Mouse (Mus musculus) heart, embryonic 15.5 days (tissue): ENCODE data around the gene 1110059E24Rik. TPM values are rescaled to one million over a fixed set of nuclear protein-coding genes. Genes with fewer than 3 reads are reported as not detected.
A peak's percentile ranks its signal among the peaks of the same experiment; 100 is the strongest.
"Not testable (repeated sequence)": the region's sequence is repeated elsewhere in the genome, so short reads cannot be mapped to it uniquely, and the experiment has no call there.

Source experiments
- ATAC-seq: fragments of 200-750 bp; cut with Nextera tagmentation; replicated peaks from 2 replicates; pipeline ENCODE4 v1.8.0; 2017; ENCODE audit warnings: low read depth, moderate TSS enrichment; ENCODE audit not compliant: insufficient number of reproducible peaks, insufficient read depth, low FRiP score
- H3K27ac ChIP-seq: fragments of 300-500 bp; sonication (generic); 2 replicates; pipeline ENCODE4 v1.5.1; 2015; ENCODE audit warnings: mild to moderate bottlenecking, inconsistent platforms
- H3K27me3 ChIP-seq: fragments of 300-500 bp; sonication (generic); 2 replicates; pipeline ENCODE4 v1.6.1; 2015; ENCODE audit warnings: inconsistent platforms
- H3K36me3 ChIP-seq: fragments of 300-500 bp; sonication (generic); 2 replicates; pipeline ENCODE4 v1.6.1; 2015; ENCODE audit warnings: mild to moderate bottlenecking, inconsistent platforms
- H3K4me1 ChIP-seq: fragments of 300-500 bp; sonication (generic); replicated peaks from 2 replicates; pipeline ENCODE4 v1.6.1; 2015; ENCODE audit warnings: inconsistent platforms
- H3K4me2 ChIP-seq: fragments of 300-500 bp; sonication (generic); 2 replicates; pipeline ENCODE4 v1.6.1; 2015; ENCODE audit warnings: inconsistent platforms, mild to moderate bottlenecking, moderate library complexity
- H3K4me3 ChIP-seq: fragments of 300-500 bp; sonication (generic); 2 replicates; pipeline ENCODE4 v1.5.1; 2015; ENCODE audit warnings: mild to moderate bottlenecking, inconsistent platforms
- H3K9ac ChIP-seq: fragments of 300-500 bp; sonication (generic); 2 replicates; pipeline ENCODE4 v1.6.1; 2015; ENCODE audit warnings: mild to moderate bottlenecking, inconsistent platforms
- H3K9me3 ChIP-seq: fragments of 300-500 bp; sonication (generic); replicated peaks from 2 replicates; pipeline ENCODE4 v1.6.1; 2016; ENCODE audit warnings: inconsistent platforms
- WGBS: fragments of 180-500 bp; shearing (Covaris S2); methylation state at CpG from one replicate; pipeline ENCODE4 v1.1.7; 2015; ENCODE audit warnings: mixed read lengths; 5-methylcytosine and 5-hydroxymethylcytosine counted together
- polyA plus RNA-seq: library from polyadenylated mRNA; unstranded; fragments of >200 nt; fragmentation: Nextera tagmentation; extraction: Ambion mirVana; gene quantifications from 2 replicates; pipeline ENCODE4 v1.2.1, GENCODE M21; 2015

1110059E24Rik gene
- polyA plus RNA-seq, 1 experiment from 2014 or later: 33.7 TPM

DNA sequence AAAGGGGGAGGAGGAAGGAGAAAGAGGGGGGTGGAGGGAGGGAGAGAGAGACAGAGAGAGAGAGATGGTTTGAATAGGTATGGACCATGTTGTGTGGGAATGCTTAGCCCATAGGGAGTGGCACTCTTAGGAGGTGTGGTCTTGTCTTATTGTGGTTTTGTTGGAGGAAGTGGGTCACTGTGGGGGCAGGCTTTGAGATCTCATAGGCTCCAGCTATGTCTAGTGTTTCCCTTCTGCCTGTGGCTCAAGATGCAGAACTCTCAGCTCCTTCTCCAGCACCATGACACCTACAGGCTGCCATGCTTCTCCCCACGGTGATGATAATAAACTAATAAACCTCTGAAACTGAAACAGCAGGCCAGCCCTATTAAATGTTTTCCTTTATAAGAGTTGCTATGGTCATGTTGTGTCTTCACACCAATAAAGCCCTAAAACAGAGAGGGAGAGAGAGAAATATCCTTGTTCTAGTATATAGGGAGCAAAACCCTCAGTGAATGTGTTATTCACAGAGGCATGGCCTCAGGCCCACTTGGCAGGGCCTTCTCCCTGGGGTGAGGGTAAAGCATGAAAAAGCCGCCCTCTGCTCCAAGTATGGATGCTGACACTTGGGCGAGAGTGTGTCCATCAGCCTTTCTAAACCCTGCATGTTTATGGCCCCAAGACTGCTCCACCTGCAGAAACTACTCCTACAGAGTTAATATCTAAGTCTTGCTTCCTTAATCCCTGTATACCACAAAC is 29.2 kb downstream of the 1110059E24Rik start:
- ATAC-seq: no peak
- H3K27me3 ChIP-seq: no peaks in the 10 kb centered on the region
- H3K36me3 ChIP-seq: no peaks in the 10 kb centered on the region
- H3K9me3 ChIP-seq: no peaks in the 10 kb centered on the region
- H3K9ac ChIP-seq: no peak overlapping the region
- H3K4me3 ChIP-seq: no peak overlapping the region
- 80% methylated on average over 3 of the region's 3 CpGs for WGBS
- H3K27ac ChIP-seq: no peak overlapping the region
- H3K4me2 ChIP-seq: no peak overlapping the region
- H3K4me1 ChIP-seq: no peaks in the 10 kb centered on the region

DNA sequence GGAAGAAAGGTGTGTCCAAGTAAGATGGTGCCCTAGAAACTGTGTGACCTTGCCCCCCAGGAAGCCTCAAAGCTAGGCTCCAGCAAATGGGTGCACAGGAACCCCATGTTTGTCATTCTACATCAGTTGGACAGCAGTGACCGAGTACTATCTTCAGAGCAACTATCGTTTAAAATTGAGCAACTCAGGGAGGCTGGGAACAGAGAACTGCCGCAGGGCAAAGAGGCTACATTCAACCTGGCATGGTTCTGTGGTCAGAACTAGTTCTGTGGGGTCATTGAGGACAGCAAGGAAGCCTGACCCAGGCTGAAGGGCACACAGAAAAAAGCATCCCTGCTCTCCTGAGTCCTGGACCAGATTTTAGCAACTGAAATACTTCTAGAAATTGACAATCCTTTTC is 37.0 kb downstream of the 1110059E24Rik start:
- WGBS: 92% methylated on average over 3 of the region's 3 CpGs
- no peak overlapping the region for H3K27ac ChIP-seq
- H3K36me3 ChIP-seq: no peaks in the 10 kb centered on the region
- H3K4me3 ChIP-seq: no peak overlapping the region
- H3K4me1 ChIP-seq: no peaks in the 10 kb centered on the region
- H3K9ac ChIP-seq: no peak overlapping the region
- H3K4me2 ChIP-seq: no peak overlapping the region
- H3K27me3 ChIP-seq: no peaks in the 10 kb centered on the region
- ATAC-seq: no peak
- no peaks in the 10 kb centered on the region for H3K9me3 ChIP-seq

DNA sequence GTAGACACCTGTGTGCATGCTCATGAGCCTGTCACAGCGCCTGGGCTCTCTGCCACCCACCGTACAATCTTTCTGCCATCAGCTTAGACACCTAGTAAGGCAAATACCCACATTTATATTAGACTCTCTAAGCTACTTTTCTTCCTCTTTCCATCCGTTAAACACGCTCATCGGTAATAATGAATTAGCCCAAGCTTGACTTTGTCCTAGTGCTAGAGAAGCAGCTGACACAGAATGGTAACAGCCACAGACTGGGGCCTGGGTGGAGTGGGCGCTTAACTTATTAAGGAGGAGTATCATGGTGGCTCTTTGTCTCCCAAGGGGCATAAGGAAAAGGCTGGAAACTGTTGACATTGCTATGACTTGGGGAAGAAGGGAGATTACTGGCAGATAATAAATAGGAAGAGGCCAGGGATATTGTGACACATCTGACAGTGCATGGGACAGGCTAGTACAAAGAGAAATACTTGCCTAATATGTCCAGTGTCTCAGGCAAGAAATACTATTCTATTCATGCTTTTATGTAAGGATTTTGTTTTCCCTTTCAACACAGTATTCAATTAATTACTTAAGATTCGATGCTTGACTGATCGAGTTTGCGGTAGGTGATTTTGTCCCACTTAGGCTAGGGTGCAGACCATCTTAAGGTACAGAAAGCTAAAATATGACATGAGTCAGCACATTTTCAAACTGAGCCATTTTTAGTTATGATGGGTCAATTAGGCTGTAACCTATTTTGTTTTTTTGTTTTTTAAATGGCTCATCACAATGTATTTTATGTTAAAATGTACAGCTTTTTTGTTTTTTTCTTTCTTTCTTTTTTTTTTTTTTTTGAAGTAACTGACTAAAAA is 40.8 kb downstream of the 1110059E24Rik start:
- H3K4me2 ChIP-seq: no peak overlapping the region
- no peak overlapping the region for H3K27ac ChIP-seq
- H3K27me3 ChIP-seq: no peaks in the 10 kb centered on the region
- no peaks in the 10 kb centered on the region for H3K36me3 ChIP-seq
- no peak overlapping the region for H3K9ac ChIP-seq
- H3K9me3 ChIP-seq: no peaks in the 10 kb centered on the region
- 87% methylated on average over 9 of the region's 9 CpGs for WGBS
- no peaks in the 10 kb centered on the region for H3K4me1 ChIP-seq
- ATAC-seq: no peak
- H3K4me3 ChIP-seq: no peak overlapping the region

DNA sequence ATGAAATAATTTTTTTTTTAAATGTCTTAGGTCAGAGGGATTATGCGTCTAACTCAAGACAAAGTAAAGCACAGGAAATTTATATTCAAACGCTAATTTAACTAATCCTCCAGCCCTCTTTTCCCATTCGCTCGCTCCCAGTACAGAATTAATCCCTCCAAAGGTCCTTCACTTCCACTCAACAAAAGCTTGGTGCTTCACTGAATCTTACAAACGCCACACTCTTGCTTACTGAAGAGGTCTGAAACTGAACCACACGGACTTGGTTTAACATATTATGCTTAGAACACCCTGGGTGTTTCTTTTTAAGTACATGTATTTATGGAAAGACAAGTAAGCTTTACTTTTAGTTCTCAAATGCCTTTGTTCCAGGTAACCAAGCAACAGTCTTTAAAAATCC is 41.5 kb downstream of the 1110059E24Rik start:
- no peaks in the 10 kb centered on the region for H3K27me3 ChIP-seq
- no peaks in the 10 kb centered on the region for H3K9me3 ChIP-seq
- WGBS: 73% methylated on average over 6 of the region's 6 CpGs
- no peaks in the 10 kb centered on the region for H3K36me3 ChIP-seq
- no peak overlapping the region for H3K4me2 ChIP-seq
- ATAC-seq: no peak
- H3K9ac ChIP-seq: no peak overlapping the region
- H3K4me1 ChIP-seq: no peaks in the 10 kb centered on the region
- H3K4me3 ChIP-seq: no peak overlapping the region
- H3K27ac ChIP-seq: no peak overlapping the region

DNA sequence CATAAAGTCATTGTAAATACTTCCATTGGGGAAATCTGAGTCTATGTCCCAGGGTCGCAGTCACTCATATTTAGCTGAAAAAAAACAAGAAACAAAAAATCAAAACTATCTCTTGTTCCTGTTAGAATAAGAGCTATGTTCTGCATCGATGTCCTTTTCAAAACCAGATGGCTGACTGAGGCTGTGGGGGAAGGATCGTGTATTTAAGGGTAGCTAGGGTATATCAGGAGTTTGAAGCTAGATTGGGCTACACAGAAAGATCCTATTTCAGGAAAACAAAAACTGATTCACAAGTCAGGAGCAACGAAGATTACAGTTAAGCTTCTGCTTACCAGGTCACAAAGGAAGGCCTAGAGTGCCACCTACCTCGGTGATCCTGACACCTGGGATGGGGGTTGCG is 42.5 kb downstream of the 1110059E24Rik start:
- no peak overlapping the region for H3K27ac ChIP-seq
- H3K36me3 ChIP-seq: no peaks in the 10 kb centered on the region
- WGBS: 75% methylated on average over 6 of the region's 6 CpGs
- H3K4me3 ChIP-seq: no peak overlapping the region
- H3K4me2 ChIP-seq: no peak overlapping the region
- no peak for ATAC-seq
- no peaks in the 10 kb centered on the region for H3K27me3 ChIP-seq
- no peak overlapping the region for H3K9ac ChIP-seq
- no peaks in the 10 kb centered on the region for H3K4me1 ChIP-seq
- H3K9me3 ChIP-seq: no peaks in the 10 kb centered on the region

DNA sequence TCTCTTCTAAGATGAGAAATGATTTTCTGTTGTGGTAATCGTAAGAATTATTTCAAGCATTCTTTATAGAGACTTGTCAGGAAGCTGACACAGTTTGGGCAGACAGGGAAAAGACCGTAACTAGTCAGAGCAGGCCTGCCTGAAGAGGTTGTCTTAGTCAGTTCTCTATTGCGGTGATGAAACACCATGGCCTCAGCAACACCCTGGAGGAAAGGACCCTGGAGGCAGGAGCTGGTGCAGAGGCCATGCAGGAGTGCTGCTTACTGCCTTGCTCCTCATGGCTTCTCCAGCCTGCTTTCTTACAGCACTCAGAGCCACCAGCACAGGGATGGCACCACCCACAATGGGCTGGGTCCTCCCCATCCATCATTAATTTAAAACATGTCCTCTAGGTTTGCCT is 47.5 kb downstream of the 1110059E24Rik start:
- H3K4me2 ChIP-seq: no peak overlapping the region
- WGBS: 89% methylated on average over 3 of the region's 3 CpGs
- H3K4me1 ChIP-seq: peaks cover 5% of the 10 kb centered on the region
- no peaks in the 10 kb centered on the region for H3K9me3 ChIP-seq
- no peaks in the 10 kb centered on the region for H3K36me3 ChIP-seq
- no peak overlapping the region for H3K27ac ChIP-seq
- H3K27me3 ChIP-seq: no peaks in the 10 kb centered on the region
- no peak overlapping the region for H3K9ac ChIP-seq
- ATAC-seq: no peak
- no peak overlapping the region for H3K4me3 ChIP-seq

DNA sequence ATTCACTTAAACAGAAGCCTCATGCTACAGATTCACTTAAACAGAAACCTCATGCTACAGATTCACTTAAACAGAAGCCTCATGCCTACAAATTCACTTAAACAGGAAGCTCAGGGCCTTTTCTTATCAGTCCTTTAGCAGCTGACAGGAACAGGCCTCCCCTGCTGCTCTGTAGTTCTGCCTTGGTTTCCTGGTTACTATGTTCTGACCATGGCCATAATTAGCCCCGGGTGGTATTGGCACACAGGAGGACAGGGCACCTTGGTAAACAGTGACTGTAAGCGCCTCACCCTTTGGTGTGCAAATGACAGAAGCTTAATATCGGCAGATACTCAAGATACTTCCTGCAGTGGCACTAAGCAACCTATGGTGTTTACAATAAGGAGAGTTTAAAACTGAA is 48.9 kb downstream of the 1110059E24Rik start:
- Histone ChIP-seq H3K4me1 (peaks cover 10% of the 10 kb centered on the region), H3K9ac (no peak overlapping the region), H3K36me3 (no peaks in the 10 kb centered on the region), H3K27ac (peak overlapping the region; percentile 45), H3K4me3 (no peak overlapping the region), H3K9me3 (no peaks in the 10 kb centered on the region), H3K4me2 (no peak overlapping the region), H3K27me3 (no peaks in the 10 kb centered on the region)
- 27% methylated on average over 3 of the region's 3 CpGs for WGBS
- no peak; the same call in 1 of the 2 replicates for ATAC-seq

DNA sequence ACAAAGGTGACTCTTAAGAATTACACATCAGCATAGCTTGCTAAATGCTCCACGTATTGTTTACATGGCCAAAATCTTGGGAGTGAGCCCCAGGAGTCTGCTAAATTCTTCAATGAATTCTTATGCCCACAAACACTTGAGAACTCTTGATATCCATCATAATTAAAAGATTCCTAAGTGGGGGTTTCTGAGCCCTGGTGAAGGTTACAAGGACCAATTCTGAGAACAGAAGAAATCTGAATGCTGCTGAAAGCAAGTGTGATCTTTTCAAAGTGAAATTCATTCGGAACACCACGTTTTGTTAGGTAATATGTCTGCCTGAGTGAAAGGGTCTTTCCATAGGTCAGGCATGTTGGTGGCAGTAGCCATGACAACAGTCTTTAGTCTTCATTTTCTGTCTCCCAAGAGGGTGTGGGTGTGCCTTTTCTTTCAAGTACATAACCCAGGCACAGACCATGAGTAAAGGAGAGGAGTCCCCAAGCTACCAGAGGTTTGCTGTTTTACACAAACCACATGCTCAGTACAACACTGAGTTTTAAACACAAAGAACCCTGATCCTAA is 51.2 kb downstream of the 1110059E24Rik start:
- Histone ChIP-seq H3K4me3 (no peak overlapping the region), H3K27me3 (no peaks in the 10 kb centered on the region), H3K36me3 (0 out of 2 replicates have a peak, but pooled peaks cover 3% of the 10 kb centered on the region), H3K4me2 (no peak overlapping the region), H3K27ac (no peak overlapping the region), H3K9ac (no peak overlapping the region), H3K4me1 (peaks cover 10% of the 10 kb centered on the region), H3K9me3 (no peaks in the 10 kb centered on the region)
- ATAC-seq: no peak
- 62% methylated on average over 3 of the region's 3 CpGs for WGBS

DNA sequence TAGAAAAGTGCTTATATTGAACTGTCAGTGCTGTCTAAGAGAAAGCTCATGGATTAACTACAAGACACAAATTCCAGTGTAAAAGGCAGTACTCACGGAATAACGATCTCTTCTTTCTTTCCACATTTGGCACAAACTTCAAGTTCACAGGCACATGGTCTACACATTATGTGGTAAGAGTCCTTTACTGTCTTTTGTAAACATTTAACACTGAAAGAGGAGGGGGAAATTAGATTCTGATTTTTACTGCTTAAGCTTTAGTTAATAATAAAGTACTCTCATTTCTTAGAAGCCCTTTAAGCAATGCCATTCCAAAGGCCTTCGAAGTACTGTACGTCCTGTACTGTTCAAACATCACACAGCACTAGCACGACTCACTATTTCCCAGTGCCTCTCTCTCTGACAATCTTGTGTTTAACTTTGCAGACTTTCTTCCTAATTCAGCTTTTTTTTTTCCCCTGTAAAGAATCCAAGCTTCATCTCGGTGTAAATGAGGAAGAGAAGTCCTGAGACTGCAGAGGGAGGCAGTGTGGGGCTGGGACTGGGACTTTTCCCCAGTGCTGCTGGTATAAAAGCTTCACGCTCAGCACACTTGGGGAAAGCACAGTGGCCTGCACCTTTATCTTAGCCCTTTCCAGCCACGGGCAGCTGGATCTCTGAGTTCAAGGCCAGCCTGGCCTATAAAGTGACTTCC is 54.0 kb downstream of the 1110059E24Rik start:
- 70% methylated on average over 8 of the region's 8 CpGs for WGBS
- no peaks in the 10 kb centered on the region for H3K9me3 ChIP-seq
- no peaks in the 10 kb centered on the region for H3K27me3 ChIP-seq
- no peak for ATAC-seq
- no peak overlapping the region for H3K9ac ChIP-seq
- H3K4me3 ChIP-seq: no peak overlapping the region
- H3K36me3 ChIP-seq: peaks cover 10% of the 10 kb centered on the region; the same call in 1 of the 2 replicates
- H3K4me2 ChIP-seq: no peak overlapping the region
- H3K27ac ChIP-seq: peak overlapping the region; percentile 9; the same call in 1 of the 2 replicates
- peaks cover 7% of the 10 kb centered on the region for H3K4me1 ChIP-seq

DNA sequence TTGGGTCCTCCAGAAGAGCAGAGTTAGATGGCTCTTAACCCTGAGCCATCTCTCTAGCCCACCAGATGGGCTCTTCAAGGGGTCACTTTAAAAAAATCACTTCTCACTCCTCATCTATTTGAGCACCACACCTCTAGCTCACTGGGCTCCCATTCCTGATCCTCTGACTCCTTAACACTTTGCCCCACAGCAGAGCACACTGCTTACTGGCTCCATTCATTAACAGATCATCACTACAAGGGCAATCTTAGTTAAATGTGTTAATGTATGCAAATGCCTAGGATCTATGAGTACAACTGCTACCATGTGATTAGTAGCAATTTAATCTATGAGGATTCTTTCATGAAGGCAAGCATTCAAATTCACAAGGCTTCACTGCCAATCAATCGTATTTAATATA is 58.1 kb downstream of the 1110059E24Rik start:
- 85% methylated on average over 1 of the region's 1 CpGs for WGBS
- ATAC-seq: no peak
- Histone ChIP-seq H3K4me2 (no peak overlapping the region), H3K36me3 (peaks cover 10% of the 10 kb centered on the region; the same call in 1 of the 2 replicates), H3K9me3 (no peaks in the 10 kb centered on the region), H3K9ac (no peak overlapping the region), H3K27ac (no peak overlapping the region), H3K4me1 (peaks cover 5% of the 10 kb centered on the region; the same call in 1 of the 2 replicates), H3K27me3 (no peaks in the 10 kb centered on the region), H3K4me3 (no peak overlapping the region)

DNA sequence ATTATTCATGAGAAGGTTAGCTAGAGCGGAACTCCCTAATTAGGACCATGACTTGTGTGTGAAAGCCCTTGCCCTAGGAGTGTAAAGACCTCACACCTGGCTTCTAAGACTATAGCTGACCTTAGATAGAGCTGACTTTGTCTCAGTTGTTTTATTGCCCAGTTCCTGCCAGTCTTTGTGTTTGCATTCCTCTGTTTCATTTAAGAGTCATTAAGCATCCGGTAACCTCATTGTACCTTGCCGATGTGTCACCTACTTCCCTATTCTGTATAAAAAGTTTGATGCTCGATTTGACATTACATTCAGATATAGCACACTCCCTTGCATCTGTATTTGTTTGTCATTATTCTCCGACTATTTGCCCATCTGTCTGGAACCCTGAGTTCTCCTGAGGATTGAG is 60.6 kb downstream of the 1110059E24Rik start:
- H3K27me3 ChIP-seq, H3K4me1 ChIP-seq, H3K4me2 ChIP-seq, H3K27ac ChIP-seq, H3K4me3 ChIP-seq, ATAC-seq, H3K9ac ChIP-seq, H3K36me3 ChIP-seq, H3K9me3 ChIP-seq: not testable (repeated sequence)
- 93% methylated on average over 5 of the region's 5 CpGs for WGBS
